Mouse (Mus musculus): ENCODE results near the gene Emd.
"Not testable (repeated sequence)": the region's sequence is repeated elsewhere in the genome, so short reads cannot be mapped to it uniquely, and the experiment has no call there.

Emd gene

DNA sequence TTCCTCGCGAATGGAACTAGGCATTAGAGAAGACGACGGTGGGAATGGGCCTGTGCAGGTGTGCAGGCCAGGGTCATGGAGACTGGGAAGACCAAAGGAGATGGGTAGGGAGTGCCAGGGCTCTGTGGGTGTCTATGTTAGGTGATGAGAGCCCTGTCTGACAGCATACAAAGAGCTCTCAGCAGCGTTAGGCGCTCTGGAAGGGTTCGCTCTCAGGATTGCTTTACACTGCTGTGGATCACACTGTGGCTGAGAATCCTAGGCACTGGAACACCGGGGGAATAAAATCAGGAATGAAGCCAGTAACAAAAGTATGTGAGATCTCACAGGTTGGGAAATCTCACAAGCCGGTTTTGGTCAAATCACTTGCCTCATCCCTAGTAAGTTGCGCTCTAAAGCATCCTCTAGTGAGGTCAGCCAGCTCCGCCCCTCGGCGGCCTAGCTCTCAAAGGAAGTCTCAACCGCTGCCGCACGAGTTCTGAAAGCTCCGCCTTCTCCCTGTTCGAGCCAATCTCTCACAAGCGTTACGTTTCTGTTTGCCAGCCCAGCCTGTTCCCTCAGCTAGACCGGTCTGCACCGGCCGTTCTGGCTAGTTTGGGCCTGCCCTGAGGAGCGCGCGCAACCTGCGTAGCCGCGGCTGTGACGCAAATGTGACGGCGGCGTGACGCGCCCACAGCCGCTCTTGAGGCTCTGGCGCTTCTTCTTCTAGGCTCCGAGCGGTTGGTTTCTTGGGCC is at the start of gene Emd:
Emd (plus strand) TSS at position 535 of the 735 bp plus-strand sequence.
- peak; percentile 86 to 90 for DNase-seq (ENCODE audit: low spot score in 2 of 2)

DNA sequence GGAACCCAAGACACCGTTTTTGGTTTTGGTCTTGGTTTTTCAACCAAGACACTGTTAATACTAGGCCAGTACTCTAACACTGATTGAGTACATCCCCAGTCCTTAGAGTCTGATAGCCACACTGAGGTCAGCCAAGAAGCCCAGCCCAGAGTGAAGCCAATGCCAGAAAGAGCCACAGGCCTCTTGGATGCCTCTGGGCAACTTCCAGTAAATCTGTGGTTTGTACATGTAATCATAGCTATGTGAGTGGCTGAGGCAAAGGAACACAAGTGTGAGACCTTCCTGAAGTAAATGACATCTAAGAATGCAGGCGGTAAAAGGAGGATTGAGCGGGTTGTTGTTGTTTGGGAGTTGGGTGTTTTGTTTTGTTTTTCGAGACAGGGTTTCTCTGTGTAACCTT is 36.0 kb upstream of the Emd start:
- no peak for DNase-seq (ENCODE audit: low spot score in 2 of 2)

DNA sequence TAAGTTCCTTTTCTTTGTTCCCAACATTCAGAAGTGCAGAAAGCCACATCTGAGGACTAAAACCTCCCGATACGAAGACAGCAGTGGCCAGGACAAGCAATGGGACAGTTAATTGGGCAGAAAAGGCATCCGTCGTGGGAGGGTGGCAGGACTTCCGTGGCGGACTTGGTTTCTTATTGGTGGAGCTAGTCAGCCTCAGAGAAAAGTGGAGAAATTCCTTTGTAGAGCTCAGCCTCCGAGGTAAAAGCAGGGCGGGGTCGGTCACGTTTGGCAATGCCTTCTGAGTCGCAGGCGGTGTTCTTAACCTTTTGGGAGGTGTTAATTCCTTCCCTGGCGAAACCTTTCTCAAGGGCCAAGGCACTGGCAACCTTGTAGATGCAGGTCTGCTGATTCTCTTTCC is 35.0 kb upstream of the Emd start:
- DNase-seq (ENCODE audit: low spot score in 2 of 2): no peak

- not testable (repeated sequence) for DNase-seq (ENCODE audit: low spot score in 2 of 2)
Measured at GRCm38 (mm10) chrX:74220099-74220498, 34.4 kb upstream of the Emd start.

DNA sequence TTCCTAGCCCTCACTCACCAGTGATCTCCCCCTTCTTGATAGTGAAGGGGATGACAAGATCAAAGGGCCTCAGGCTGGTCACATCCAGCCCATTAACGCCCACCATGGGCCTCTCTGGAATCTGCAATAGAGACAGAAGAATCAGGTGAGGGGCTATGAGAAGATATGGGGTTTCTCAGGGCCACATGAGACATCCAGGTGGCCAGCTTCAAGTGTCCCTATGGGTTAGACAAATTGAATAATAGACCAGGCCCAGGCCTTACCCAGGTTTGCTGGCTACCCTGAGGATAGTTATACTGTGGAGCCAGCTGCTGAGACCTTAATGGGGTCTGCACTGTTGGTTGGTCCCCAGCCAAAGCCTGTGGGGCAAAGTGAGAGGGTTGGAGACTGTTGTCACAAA is 24.4 kb upstream of the Emd start:
- DNase-seq (ENCODE audit: low spot score in 2 of 2): no peak

DNA sequence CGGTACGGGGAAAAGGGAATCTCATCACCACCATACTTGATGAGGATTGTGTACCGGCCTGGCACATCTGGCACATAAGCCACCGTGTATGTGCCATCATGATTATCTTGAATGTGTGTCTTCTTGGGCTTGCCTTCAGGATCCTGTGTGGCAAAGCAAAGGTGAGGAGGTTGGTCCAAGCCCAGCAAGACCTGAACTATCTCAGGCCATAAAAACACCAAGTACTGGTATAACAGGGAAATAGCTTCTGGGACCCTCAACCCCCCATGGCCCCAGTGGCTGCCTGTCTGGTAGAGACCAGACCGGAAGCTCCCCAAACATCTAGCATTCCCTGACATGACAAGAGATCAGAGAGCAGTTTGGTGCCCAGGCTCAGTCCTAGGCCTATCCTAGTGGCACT is 21.3 kb upstream of the Emd start:
- DNase-seq (ENCODE audit: low spot score in 2 of 2): no peak

DNA sequence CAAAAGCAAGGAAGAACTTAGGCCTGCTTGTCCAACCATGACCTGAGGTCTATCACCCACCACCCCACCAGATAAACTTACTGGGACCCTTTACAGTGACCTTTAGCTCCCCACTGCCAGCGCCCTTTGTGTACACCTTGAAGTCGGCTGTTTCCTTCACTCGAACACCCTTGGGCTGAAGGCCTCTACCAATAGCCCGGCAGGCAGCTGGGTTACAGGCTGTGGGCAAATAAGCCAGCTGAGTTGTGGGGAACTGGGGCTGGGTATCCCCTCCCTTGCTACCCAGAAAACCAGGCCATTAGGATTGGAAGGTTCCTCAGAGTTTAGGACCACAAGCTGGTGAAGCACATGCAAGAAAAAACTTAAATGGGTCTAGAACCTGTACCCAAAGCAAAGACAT is 14.2 kb upstream of the Emd start:
- DNase-seq (ENCODE audit: low spot score in 2 of 2): no peak

DNA sequence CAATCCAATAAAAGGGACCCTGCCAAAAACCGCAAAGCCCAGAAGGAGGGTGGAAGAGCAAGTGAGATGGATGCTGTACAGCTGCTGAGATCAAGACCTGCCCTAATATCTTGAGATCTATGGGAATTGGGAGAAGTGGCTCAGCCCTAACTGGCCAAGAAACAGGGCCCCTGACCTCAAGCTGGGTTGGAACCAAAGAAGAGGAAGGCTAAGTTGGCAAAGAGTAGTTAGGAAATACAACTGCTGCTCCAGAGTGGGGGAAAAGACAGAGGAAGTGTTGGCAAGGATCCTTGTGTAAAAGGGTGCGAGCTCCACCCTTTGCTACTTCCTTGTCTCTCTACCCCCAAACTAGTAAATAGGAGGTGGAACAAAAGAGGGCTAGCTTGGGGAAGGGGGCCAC is 11.1 kb upstream of the Emd start:
- peak in 1 of 2 experiments; percentile 15 for DNase-seq (ENCODE audit: low spot score in 2 of 2)

DNA sequence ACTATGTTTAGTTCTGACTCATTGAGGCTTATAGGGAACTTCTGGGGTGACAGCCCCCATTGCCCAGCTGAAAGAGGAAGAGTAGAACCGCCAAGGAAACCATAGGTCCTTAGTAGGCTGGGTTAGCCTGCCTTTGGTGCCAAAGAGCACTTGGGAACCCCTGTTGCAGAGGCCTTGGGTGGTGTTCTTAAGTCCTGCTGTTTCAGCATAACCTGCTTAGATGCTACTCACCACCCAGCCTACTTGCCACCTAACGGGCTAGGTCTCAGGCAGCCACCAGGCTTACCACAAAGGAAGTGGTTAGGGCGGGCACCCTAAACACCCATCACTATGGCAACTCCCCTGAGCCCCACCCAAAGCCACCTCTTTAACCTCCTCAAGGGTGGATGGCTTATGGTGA is 10.7 kb upstream of the Emd start:
- peak; percentile 62 to 77 for DNase-seq (ENCODE audit: low spot score in 2 of 2)

DNA sequence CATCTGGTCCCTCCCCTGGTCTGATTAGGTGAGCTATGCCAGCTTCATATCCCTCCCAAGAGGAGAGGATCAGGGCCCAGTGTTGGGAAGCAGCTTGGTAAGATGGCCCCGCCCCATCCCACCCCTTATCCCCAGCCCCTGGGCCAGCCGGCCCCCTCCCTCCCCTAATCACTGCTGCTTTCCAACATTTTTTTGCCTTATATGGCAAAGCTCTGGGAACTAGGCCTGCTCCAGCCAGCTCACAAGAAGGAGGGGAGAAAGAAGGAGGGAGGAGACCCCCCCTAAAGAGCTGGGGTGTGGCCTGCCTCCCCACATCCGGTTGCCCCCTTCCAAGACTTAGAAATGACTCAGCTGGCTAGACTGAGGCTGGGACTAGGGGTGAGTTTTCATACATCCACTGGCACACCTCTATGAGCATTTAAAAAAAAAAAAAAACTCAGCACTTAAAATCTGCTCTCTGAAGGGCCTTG is 9.8 kb upstream of the Emd start:
- peak in 1 of 2 experiments; percentile 30 for DNase-seq (ENCODE audit: low spot score in 2 of 2)

DNA sequence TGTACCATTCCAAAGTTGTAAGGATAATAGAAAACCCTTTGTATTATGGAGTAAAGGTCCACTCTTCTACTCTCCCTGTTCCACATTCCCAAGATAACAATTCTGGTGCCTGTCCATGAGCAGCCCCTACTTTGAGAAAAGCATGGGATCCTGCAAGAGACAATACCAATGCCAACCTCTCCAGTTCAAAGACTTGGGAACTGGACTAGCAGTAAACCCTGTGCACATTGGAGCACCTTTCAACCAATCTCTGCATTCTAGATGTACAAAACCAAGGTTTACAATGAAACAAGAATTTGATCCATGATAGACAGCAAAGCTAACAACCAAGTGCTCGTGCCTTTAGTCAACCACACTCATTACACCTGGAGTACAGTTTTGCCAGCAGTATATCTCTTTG is 9.4 kb upstream of the Emd start:
- no peak for DNase-seq (ENCODE audit: low spot score in 2 of 2)

DNA sequence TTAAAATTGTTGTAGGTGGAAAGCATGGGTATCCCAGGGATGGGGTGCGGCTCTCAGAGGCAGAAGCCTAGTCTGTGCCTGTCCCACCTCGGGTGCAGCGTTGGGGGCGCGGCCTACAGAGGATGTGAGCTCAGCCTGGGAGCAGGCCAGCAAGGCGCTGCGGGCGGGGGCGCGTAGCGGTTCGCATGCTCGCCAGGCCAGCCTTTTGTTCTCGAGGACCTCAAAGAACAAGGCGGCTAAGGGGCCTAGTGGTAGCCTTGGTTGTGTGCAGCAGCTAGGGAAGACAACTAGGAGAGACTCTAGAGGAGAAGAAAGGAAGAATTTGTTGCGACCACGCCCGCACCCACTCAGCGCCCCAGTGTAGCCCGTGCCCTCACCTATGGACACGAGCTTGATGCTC is 8.8 kb upstream of the Emd start:
- DNase-seq (ENCODE audit: low spot score in 2 of 2): peak; percentile 69 to 83

DNA sequence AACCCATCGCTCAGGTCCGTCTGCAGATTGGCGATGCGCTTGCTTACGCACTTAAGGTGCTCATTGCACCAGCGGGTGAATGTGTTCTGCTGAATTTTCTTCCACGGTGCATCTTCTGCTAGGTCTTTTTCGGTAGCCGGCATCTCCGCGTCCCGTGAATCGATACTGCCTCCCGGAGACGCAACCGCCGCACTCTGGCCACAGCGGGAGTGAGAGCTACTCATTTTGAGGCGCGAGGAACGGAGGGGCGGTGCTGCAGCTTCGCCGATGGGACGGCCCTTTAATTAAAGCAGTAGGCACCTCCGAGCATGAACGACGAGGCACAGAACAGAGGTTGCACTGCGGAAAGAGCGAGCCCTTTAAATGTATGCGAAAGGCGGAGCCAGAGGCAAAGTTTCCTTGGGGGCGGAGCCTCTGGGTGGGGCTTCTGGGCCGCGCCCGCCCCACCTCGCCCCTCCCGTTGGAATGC is 8.2 kb upstream of the Emd start:
- DNase-seq (ENCODE audit: low spot score in 2 of 2): peak; percentile 80 to 84

DNA sequence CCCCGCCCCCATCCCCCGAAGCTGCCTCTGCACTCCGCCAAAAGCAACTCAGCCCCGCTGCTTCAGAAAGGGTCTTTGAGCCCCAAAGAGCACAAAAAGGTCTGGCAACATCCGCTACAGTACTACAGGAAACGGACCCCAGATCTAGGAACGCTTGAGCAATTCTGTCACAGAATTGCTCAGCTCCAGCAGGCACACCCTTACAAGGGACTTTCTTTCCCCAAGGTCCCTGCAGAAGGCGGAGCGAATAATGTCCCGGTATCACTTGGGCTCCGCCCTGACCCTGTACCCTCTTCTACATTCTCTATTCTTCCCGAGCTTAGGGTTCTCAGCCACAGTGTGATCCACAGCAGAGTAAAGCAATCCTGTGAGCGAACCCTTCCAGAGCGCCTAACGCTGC is 7.8 kb upstream of the Emd start:
- DNase-seq (ENCODE audit: low spot score in 2 of 2): peak in 1 of 2 experiments; percentile 24

DNA sequence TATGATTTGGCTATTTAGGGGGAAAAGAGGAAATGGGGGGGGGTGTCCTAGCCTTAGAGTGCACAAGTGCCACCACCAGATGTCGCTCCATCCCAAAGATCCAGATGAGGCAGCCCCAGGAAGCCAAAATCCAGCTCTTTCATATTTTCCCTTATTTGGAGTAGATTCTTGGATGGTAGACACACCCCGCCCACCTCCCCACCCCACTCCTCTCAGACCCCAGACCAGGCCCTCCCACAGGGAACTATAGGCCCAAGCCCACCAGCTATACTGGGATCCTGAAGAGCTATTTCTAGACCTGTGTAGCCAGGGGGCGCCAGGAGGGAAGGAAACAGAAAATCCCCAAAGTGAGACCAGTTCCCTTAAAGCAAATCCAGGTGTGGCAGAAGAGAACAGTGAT is 5.8 kb upstream of the Emd start:
- DNase-seq (ENCODE audit: low spot score in 2 of 2): peak; percentile 42 to 80

- peak; percentile 58 to 83 for DNase-seq (ENCODE audit: low spot score in 2 of 2)
Measured at GRCm38 (mm10) chrX:74249615-74250014, 4.9 kb upstream of the Emd start, which contains the start of gene Flna. Flna (minus strand) TSS chrX:74249820.

- DNase-seq (ENCODE audit: low spot score in 2 of 2): no peak
Measured at GRCm38 (mm10) chrX:74254888-74255565, 540 bp downstream of the Emd start.

- DNase-seq (ENCODE audit: low spot score in 2 of 2): no peak
Measured at GRCm38 (mm10) chrX:74257746-74258145, 3.3 kb downstream of the Emd start.

- DNase-seq (ENCODE audit: low spot score in 2 of 2): no peak
Measured at GRCm38 (mm10) chrX:74269736-74270061, 15.2 kb downstream of the Emd start.

DNA sequence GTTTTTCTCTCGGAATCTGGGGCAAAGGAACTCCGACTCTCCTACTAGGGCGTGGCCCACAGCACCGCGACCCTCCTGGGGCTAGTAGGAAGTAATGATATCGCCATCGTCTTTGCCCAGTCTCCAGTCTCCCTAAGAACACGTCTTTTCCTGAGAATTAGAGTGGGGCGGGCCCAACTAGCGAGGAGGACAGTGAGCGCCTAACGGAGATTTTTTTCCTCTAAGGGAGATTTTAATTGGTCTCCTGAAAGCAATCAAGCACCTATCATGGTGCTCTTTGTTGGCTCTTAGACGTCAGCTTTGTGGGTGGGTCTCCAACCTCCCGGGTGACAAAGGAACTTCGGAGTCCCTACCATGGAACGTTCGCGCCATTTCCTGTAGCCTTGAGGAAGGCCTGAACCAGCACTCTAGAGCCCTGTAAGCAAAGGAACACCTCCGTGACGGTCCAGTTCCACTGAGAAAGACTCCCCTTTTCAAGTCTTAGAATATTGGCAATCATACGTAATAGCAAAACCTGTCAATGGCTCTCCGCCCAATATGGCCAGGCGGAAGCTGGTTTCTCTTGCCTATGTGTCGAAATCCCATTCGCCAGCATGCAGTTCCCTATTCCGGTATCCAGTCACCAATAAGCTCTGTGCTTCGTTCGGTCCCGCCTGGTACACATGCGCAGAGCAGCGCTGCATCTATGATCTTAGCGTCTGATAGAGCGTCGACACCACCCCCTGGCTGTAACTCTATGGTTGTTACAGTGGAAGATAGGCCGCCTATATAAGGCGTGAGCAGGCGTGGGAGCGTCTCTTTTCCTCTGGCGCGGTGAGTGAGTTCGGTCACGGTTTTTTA is 15.8 kb downstream of the Emd start, which contains the start of gene Rpl10:
Rpl10 (plus strand) TSS at position 751 of the 840 bp plus-strand sequence.
- peak; percentile 89 to 92 for DNase-seq (ENCODE audit: low spot score in 2 of 2)

- peak in 1 of 2 experiments; percentile 17 for DNase-seq (ENCODE audit: low spot score in 2 of 2)
Measured at GRCm38 (mm10) chrX:74270902-74271551, 16.5 kb downstream of the Emd start.

All from spleen, postnatal 4 days (tissue).